Comparison of ENCODE assay signal across 8 mouse cellular contexts in genomic region chr9:37146603-37147358, GRCm38 (mm10). TPM values are rescaled to one million over a fixed set of nuclear protein-coding genes. Genes with fewer than 3 reads are reported as not detected.
DNase-seq lines count a peak whose midpoint lies in the region; ATAC-seq and TF ChIP-seq lines count a peak whose summit lies in the region.

No protein-coding gene starts in this region.

- H3K4me1 ChIP-seq in cerebellum, adult 2 months (ENCODE audit: control insufficient read depth, insufficient read depth, low read length) = peaks cover 6% of the 10 kb centered on the region
- H3K4me1 ChIP-seq in liver, embryonic 15.5 days (replicated peaks) = no peaks in the 10 kb centered on the region
- peaks cover 21% of the 10 kb centered on the region for H3K4me1 ChIP-seq in neural tube, embryonic 14.5 days (ENCODE audit: control insufficient read depth, insufficient read depth, low read length)

- peak overlapping the region; percentile 25; the same call in 1 of the 2 replicates for H3K9ac ChIP-seq in liver, embryonic 15.5 days
- peak overlapping the region; percentile 95 for H3K9ac ChIP-seq in neural tube, embryonic 14.5 days (replicated peaks; ENCODE audit: low read depth, low read length)

- peak overlapping the region; percentile 92 for H3K27ac ChIP-seq in cerebellum, adult 2 months (ENCODE audit: insufficient read depth, low read length)
- 0 out of 2 replicates have a peak overlapping the region, but pooled peaks have one; percentile 19 for H3K27ac ChIP-seq in liver, embryonic 15.5 days (replicated peaks)
- H3K27ac ChIP-seq in neural tube, embryonic 14.5 days (ENCODE audit: low read depth, low read length) = peak overlapping the region; percentile 98

- no peaks in the 10 kb centered on the region for H3K36me3 ChIP-seq in liver, embryonic 15.5 days (replicated peaks)
- H3K36me3 ChIP-seq in neural tube, embryonic 14.5 days (ENCODE audit: control insufficient read depth, insufficient read depth, low read length) = no peaks in the 10 kb centered on the region

- H3K4me3 ChIP-seq in cerebellum, adult 2 months (replicated peaks; ENCODE audit: insufficient read depth, low read depth, low read length) = peak overlapping the region; percentile 97
- peak overlapping the region; percentile 51 for H3K4me3 ChIP-seq in liver, embryonic 15.5 days (replicated peaks)
- H3K4me3 ChIP-seq in neural tube, embryonic 14.5 days (ENCODE audit: low read depth, low read length) = peak overlapping the region; percentile 88

- intact Hi-C loops in heart, postnatal 36 days (cut with DNase I) = loop anchor here (1.0 to 5.0 kb wide), 5 partner anchors 22 to 249 kb away; no protein-coding TSS in a partner anchor

- H3K27me3 ChIP-seq in cerebellum, adult 2 months (ENCODE audit: control insufficient read depth, insufficient read depth, low read length) = no peaks in the 10 kb centered on the region
- H3K27me3 ChIP-seq in liver, embryonic 15.5 days = peaks cover 75% of the 10 kb centered on the region
- no peaks in the 10 kb centered on the region for H3K27me3 ChIP-seq in neural tube, embryonic 14.5 days (ENCODE audit: control insufficient read depth, insufficient read depth, low read length)

- peak; percentile 70 for DNase-seq in NIH3T3 (ENCODE audit: low read depth)
- DNase-seq in cerebellum, adult 2 months = peak in 1 of 2 experiments; percentile 85
- peak; percentile 57 for DNase-seq in forelimb bud, embryonic 11.5 days (ENCODE audit: low read depth, low spot score)
- peak; percentile 61 to 78 for DNase-seq in heart, postnatal 36 days
- peak; percentile 73 for DNase-seq in layer of hippocampus, adult 11-12 months (ENCODE audit: low spot score)
- peak; percentile 47 for DNase-seq in urinary bladder, postnatal 25 days (ENCODE audit: low spot score)

- peak overlapping the region; percentile 69 for H3K4me2 ChIP-seq in liver, embryonic 15.5 days
- H3K4me2 ChIP-seq in neural tube, embryonic 14.5 days (ENCODE audit: low read depth, low read length) = peak overlapping the region; percentile 81

- TF ChIP-seq POLR2A in cerebellum, adult 2 months (IDR thresholded peaks at IDR 0.05; ENCODE audit: borderline replicate concordance, insufficient read depth, low read length) = peak; percentile 60; the same call in 1 of the 2 replicates

- WGBS in cerebellum, adult 2 months = under 1% methylated on average over 73 of the region's 75 CpGs
- WGBS in liver, embryonic 15.5 days (ENCODE audit: insufficient replicate concordance) = under 1% methylated on average over 66 of the region's 75 CpGs
- WGBS in neural tube, embryonic 14.5 days = under 1% methylated on average over 68 of the region's 75 CpGs

- ATAC-seq in liver, embryonic 15.5 days (ENCODE audit: insufficient read depth) = peak; percentile 61
- ATAC-seq in neural tube, embryonic 14.5 days (ENCODE audit: low read depth) = peak; percentile 91

- TF ChIP-seq CTCF in cerebellum, adult 2 months (IDR thresholded peaks at IDR 0.05; ENCODE audit: borderline replicate concordance, insufficient read depth, low read depth, low read length) = no peak

- H3K9me3 ChIP-seq in liver, embryonic 15.5 days (replicated peaks) = no peaks in the 10 kb centered on the region
- H3K9me3 ChIP-seq in neural tube, embryonic 14.5 days (ENCODE audit: control insufficient read depth, low read length) = no peaks in the 10 kb centered on the region

RNA-seq across cellular contexts. Expression of gene Pknox2, which starts 0.4 kb away (rescaled TPM):
- polyA plus RNA-seq in cerebellum, adult 2 months (2012; rRNA removed) = 23.4 and 23.8 TPM in 2 replicates
- total RNA-seq in heart, postnatal 36 days (2021) = 1 to 10 TPM; 7.6 to 7.7 TPM
- polyA plus RNA-seq in liver, embryonic 15.5 days (2015; fragmentation: Nextera tagmentation; extraction: Ambion mirVana) = 0.38 and 0.44 TPM in 2 replicates
- 33.4 and 39.0 TPM in 2 replicates for polyA plus RNA-seq in neural tube, embryonic 14.5 days (2014; fragmentation: Nextera tagmentation; extraction: Ambion mirVana)

Comparison
In these comparisons a context has a peak if more than half of its experiments do, and no peak if none do; other contexts are left out.
1. H3K27ac ChIP-seq: peak in every context shown above with its lines; median percentile 98 in neural tube, embryonic 14.5 days; 92 in cerebellum, adult 2 months; 19 in liver, embryonic 15.5 days.
2. RNA of gene Pknox2, which starts 0.4 kb away (polyA plus RNA-seq): 33.4 to 39.0 TPM in neural tube, embryonic 14.5 days and 23.4 to 23.8 TPM in cerebellum, adult 2 months; 0.38 to 0.44 TPM in liver, embryonic 15.5 days; every median in the first group is over 10 times any median in the second.
3. Peak in every context shown above with its lines, with median percentiles within 50 percentile points of each other: H3K4me3 ChIP-seq.